Mouse (Mus musculus): ENCODE results near the gene Aloxe3.

Gene Aloxe3

DNA sequence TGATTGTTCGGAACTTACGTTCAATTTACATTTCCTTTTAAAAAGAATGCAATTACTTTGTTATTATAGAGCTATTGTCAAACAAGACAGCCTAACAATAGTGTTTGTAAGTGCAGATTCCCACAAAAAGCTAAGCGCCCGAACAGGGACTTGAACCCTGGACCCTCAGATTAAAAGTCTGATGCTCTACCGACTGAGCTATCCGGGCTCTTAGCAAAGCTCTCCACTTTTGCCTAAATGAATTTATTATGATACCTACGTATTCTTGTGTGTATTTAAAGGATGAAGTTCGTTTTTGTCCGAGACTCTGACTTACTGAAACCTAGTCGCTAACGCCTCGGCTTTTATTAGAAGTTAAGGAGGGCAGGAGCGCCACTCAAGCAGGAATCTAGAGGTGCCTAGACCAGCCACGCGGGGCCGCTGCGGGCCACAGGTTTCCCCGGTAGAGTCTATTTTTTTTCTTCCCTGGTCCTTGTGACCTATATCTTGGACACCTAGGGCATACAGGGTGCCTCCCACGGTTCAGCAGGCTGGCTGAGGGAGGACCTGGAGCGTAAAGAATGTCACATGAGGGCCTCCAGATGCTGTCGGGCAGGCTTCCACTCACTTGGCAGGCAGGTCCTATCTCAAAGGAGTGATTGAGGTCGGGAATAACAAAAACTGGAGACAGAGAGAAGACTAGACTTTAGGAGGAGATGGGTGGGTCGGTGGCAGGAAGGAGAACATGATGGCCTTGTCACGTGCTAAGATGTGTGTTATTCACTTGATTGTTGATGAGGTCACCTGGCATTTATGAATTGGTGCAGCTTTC lies 450 bp upstream of the Aloxe3 start:
- peak; percentile 87 for DNase-seq (ENCODE audit: low spot score)

DNA sequence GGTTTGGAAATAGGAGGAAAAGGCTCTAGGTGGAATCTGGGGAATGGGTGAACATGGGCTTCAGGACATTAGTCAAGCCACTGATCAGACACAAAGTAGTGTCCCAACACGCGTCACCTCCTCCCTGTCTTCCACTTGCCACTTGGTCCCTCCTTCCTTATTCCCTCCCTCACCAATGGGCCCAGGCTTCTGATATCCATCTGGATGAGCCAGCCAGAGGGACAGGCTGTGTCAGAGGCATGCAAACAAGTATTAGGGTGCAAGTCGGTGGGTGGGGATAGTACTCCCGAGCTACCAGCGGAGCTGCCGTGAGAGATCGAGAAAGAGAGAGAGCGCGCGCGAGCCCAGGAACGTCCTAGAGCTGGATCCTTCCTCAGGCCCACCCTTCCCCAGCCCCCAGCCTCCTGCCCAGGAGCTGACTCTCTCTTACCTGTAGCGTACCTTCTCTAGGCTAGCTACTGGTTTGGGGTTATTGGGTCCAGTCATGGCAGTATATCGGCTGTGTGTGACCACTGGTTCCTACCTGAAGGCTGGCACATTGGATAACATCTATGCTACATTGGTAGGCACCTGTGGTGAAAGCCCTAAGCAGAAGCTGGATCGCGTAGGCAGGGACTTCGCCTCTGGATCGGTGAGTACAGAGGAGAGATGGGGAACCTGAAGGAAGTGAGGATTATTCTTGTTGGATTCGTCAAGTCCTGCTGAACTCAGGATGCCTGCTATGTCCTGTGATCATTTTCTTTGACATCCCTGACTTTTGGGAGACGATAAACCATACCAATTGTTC lies 416 bp downstream of the Aloxe3 start:
- DNase-seq (ENCODE audit: low spot score): no peak

DNA sequence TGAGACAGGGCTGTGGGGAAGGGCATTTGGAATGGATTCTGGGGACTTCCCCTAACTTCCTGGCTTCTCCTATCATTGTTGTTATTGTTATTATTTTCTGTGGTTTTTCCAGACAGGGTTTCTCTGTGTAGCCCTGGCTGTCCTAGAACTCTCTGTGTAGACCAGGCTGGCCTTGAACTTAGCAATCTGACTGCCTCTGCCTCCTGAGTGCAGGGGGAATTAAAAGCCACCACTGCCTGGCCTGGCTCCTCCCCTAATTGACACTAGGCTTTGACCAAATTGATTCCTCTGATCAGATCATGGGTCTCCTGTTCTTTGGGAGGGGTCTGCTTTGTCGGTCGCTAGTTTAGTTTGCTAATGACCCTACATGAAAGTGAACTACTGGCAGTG lies 1.0 kb downstream of the Aloxe3 start:
- no peak for DNase-seq (ENCODE audit: low spot score)

DNA sequence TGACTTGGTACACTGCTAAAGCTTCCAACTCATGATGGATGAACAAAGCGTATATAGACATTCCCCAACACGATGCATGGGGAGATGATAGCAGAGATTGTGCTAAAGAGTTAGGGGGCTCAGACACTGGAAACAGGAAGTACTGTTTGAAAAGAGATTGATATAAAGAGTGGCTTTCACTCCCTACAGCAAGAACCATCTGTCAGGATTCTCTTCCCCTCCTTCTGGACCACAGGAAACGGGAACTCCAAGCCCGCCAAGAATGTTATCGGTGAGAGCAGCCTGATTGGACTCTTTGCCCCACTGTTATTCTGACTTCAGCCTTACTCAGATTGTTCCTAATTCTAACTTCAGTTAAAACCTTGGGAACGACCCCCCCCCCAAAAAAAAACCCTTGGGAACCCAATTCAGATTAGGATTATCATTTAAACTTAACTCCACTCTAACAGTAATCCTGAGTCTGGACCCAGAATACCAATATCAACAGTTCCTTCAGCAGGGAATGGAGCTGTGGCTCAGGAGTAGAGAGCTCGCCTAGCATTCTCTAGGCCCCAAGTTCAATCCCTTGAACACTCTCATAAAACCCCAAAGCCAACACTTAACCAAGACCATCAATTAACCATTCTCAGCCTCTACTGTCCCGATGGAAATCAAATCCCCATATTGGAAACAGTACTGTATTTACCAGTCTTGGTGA lies 2.9 kb downstream of the Aloxe3 start:
- no peak for DNase-seq (ENCODE audit: low spot score)

DNA sequence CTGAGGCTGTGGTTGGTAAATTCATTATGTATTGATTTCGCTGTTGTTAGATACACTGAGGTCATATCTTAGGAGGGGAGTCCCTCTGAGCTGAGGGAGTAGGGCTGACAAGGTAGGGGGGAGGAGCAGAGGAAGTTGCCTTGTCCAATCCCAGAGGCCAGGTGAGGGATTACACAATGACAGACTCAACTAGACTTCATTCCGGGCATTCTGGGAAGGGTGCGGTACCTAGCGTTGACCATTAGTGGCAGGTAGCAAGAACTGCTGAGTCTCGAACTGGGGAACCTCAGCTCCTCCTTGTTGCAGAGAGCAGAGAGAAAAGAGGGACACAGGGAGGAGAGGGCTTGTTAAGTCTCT lies 7.8 kb downstream of the Aloxe3 start:
- no peak for DNase-seq (ENCODE audit: low spot score)

DNA sequence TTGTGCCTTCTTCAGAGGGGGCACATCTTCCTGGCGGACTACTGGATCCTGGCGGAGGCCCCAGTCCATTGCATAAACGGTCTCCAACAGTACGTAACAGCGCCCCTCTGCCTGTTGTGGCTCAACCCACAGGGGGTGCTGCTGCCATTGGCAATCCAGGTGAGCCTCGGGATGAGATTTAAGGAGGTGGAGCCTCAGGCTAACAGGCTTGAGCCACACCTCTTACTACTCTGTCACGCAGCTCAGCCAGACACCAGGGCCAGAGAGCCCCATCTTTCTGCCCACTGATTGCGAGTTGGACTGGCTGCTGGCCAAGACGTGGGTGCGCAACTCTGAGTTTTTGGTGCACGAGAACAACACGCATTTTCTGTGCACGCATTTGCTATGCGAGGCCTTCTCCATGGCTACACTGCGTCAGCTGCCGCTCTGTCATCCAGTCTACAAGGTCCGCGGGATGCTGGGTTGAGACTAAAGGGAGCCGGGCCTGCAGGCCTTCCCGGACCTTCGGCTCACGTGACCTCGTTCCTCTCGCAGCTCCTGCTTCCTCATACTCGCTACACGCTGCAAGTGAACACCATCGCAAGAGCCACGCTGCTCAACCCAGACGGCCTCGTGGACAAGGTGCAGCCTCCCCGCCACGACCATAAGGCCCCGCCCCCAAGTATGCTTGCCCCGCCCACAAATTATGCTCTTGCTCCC lies 8.4 kb downstream of the Aloxe3 start:
- DNase-seq (ENCODE audit: low spot score): peak; percentile 82

DNA sequence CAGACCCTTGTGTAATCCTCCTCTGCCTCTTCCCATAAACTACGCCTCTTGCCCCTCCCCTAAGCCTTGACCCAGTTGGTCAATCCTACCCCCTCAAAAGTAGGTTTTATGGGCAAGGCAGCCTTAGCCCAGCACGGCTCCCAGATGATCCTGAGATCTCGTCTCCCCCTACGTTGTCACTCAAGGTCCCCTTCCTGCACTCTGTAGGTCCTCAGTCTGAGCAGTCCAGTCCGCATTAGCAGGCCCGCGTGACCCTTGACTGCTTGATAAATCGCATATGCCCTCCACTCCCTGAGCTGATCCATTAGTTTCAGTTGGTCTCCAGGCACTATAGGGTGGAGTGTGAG lies 8.9 kb downstream of the Aloxe3 start:
- DNase-seq (ENCODE audit: low spot score): no peak

DNA sequence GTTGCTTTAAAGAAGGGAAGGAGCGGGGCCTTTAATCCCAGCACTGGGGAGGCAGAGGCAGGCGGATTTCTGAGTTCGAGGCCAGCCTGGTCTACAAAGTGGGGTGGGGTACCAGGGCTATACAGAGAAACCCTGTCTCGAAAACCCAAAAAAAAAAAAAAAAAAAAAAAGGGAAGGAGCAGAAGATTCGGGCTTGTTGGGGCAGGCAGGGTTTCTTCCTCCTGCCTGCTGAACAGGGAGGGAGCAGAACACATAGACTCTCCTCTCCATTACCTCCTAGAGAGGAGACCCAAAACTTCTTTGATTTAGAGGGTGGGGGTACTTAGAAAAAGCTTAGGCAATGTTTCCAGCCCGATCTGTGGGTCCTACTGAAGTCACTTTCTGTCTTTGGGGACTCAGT lies 9.7 kb downstream of the Aloxe3 start:
- DNase-seq (ENCODE audit: low spot score): no peak

DNA sequence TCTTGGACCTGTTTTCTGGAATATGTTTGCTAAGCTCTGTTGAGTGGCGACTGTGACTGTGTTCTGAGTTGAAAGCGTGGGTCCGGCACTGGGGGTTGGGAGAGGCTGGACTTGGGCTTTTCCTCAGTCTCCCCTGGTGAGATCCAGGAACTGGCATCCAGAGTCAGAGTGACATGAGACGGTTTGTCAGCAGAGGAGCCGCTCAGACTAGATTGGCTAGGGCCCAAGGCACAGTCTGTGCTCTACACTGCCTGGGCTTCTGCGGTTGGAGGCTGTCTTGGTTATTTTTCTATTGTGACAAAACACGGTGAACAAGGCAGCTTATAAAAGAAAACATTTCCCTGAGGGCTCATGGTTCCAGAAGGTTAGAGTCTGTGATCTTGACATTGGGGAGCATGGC lies 21.9 kb downstream of the Aloxe3 start:
- no peak for DNase-seq (ENCODE audit: low spot score)

DNA sequence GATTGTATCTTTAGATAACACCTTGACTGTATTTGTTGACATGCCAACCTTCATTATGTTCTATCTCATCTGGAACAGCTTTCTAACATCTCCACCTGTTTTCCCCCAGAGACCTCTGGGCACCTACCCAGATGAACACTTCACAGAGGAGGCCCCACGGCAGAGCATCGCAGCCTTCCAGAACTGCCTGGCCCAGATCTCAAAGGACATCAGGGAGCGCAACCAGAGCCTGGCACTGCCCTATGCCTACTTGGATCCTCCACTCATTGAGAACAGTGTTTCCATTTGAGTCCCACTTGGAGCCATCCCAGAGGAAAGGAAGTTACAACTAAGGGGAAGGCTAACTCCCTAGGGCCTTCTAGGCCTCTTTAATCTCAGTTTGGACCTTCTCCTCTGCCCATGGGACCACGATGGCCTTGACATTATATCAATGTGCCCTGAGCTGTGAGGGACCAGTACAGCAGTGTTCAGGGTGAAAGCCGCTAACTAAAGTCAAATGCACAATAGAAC lies 22.8 kb downstream of the Aloxe3 start:
- DNase-seq (ENCODE audit: low spot score): no peak

DNA sequence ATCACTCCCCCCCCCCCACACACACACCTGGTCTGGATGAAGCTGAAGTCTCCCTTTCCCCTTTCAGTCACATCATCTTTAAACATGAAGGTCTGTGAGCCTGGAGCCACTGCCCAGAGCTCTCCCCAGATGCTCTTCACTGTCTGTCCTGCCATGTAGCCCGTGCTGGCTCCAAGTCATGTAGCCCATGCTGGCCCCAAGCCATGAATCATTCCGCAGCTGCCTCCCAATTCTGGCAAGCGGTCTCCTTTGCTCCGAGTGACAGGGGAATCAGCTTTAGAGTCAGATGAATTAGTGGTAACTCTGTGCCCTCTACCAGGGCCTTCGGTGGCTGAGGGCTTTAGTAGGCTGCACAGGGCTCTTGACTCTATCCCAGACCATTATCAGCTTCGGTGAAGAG lies 24.0 kb downstream of the Aloxe3 start:
- no peak for DNase-seq (ENCODE audit: low spot score)

DNA sequence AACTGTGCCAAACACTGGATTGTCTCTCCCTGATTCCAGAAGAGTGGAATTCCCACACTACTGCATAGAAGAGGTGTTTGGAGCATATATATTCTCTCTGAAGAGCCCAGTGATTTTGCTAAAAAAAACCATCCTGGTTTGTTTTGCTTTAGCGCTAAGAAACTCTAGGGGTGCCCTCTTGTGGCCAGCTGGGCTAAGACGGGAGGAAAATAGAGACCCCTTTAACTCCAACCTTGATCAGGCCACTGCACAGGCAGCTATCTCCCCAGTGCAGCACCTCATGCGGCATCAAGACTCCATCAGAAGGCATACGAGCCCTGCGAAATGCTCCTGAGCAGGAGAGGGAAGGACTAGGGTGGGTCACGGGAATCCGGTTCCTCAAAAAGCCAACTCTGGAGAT lies 24.7 kb downstream of the Aloxe3 start:
- peak; percentile 91 for DNase-seq (ENCODE audit: low spot score)

DNA sequence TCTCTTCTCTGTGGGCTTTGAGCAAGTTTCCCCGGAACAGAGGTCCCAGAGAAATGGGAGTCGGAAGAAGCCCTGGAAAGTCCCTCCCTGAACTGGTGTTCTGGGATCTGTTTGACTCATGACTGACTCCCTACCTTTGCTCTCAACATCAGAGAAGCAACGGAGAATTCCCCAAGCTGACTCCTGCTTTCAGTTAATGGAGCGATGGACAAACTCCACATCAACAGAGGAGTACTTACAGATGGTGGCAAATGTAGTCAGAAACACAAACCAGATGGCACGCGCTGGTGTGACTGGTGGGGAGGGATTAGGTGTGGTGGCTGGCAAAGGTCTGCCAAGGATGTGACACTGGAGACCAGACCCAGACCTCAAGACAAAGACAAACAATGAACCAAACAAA lies 25.3 kb downstream of the Aloxe3 start:
- DNase-seq (ENCODE audit: low spot score): no peak

DNA sequence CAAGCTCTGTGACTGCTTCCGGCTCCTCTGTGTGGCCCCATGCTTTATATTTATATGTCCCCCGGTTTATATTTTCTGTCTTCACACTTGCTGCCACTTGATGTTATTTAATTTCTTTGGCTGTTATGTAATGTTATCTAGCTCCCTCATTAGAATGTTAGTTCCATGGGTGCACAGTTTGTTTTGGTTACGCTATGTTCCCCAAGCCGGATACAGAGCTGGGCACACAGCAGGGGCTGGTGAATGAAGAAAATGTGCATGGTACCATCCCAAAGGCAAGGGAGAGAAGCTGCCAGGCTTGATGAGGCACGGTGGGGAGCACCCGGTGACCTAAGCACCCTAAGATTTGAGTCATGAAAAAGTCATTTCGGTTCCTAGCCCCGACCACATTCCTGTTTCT lies 28.1 kb downstream of the Aloxe3 start:
- no peak for DNase-seq (ENCODE audit: low spot score)

DNA sequence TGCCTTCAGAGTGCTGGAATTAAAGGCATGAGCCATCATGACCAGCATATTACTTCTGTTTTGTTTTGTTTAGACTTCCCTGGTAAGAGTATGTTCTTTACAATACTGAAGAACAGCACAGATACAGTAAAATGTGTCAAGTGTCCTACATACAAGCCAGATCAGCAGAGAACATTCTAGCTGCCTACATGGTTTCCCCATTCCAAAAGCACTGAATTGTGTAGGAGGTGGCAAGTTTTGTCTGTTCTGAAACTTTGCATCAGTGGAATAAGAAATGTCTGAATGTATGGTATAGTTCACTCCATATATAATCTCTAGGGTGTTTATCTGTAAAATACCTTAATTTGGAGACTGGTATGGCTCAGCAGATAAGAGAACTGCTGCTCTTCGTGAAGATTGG lies 29.7 kb downstream of the Aloxe3 start:
- no peak for DNase-seq (ENCODE audit: low spot score)

DNA sequence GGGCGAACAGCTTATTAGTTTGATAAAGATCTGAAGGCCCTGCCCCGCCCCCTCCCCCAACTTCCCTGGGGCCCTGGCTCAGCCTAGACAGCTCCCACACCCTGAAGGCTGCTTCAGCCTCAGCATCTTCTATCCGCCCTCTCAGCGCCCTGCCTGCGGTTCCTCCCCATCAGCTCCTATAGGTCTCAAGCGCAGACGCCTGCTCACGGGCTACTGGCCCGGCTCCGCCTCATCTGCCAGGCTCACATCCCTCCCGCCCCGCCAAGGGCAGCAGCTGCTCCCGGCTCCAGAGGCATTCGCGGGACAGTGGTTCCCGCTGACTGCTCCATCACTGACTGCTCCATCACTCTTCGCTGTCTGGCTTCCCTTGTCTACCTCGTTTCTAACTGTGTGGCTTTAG lies 31.1 kb downstream of the Aloxe3 start, which contains the start of gene Alox12b:
Gene Alox12b, plus strand, starts transcription at position 190 of the 400 bp plus-strand sequence.
- DNase-seq (ENCODE audit: low spot score): no peak

DNA sequence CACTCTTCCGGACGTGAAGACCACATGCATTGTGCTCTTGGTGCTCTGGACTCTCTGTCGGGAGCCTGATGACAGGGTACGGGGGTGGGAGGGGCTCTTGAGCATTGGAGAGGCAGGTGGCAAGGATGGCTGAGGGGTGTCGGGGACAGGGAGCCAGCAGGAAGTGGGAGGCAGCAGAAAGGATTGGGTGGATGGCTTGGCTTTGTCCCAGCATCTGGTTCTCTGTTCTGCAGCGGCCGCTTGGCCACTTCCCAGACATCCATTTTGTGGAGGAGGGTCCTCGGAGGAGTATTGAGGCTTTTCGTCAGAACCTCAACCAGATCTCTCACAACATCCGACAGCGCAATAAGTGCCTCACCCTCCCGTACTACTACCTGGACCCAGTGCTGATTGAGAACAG lies 43.6 kb downstream of the Aloxe3 start:
- DNase-seq (ENCODE audit: low spot score): no peak

DNA sequence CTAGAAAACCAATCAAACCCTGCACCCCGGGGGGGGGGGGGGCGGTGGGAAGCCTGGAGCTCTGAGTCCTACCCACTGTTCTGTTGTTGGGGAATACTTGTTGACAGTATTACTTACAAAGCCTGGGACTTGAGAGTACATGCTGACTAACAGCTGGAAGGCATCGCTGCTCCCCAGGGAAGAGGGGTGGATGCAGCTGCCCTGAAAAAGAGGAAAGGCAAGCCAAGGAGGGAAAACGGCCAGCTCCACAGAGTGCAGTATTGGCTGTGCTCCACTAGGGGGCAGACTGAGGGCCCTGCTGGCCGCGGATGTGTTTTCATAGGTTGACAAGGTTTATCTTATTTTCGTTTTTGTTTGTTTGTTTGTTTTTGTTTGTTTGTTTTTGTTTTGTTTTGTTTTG lies 45.9 kb downstream of the Aloxe3 start:
- DNase-seq (ENCODE audit: low spot score): peak; percentile 87

DNA sequence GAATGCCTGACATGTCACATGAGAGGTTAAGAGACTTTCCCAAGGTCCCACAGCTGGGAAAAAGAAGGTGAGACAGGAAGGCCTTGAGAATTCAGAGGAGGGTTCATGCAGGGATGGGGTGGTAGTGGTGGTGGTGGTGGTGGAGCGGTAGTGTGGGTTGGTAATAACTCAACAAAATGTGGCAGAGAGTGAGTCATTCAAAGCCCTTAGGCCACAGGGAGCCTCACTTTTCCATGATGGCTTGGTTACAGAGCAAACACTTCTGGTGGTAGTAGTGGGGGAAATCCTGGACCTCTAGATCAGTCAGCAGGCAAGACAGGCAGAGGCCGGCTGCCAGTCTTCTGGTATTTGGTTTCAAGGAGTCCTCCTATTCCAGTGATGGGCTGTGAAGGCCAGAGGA lies 46.9 kb downstream of the Aloxe3 start:
- no peak for DNase-seq (ENCODE audit: low spot score)

DNA sequence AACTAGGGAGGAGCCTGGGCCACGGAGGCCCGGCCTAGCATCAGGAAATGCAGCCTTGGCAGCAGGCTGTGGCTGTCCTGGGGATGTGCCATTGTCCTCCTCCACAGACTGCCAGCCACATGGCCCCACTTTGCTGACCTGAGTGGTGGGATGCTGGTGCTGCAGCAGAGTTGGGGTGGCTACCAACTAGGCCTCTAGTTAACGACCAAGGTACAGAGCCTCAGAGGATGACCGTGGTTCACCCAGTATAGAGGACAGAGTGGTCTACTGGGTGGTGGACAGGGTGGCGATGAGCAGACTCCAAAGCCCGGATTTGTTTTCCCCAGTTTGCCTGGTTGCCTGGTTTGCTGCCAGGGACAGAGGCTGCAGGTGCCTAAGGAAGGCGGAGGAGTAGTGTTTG lies 49.0 kb downstream of the Aloxe3 start:
- DNase-seq (ENCODE audit: low spot score): no peak

DNA sequence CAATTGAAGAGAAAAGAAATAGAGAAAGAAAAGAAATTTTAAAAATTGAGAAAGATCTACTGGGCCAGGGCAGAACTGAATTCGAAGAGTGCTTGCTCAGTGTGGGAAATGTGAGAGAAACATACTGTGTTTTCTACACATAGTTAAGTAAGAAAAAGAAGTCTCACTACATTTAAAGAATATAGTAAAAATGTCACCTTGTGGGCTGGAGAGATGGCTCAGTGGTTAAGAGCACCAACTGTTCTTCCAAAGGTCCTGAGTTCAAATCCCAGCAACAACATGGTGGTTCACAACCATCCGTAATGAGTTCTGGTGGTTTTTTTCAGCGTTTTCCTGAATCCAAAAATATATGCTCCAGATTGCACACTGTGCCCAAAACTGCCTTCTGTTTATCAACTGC lies 52.8 kb downstream of the Aloxe3 start:
- DNase-seq (ENCODE audit: low spot score): no peak

DNA sequence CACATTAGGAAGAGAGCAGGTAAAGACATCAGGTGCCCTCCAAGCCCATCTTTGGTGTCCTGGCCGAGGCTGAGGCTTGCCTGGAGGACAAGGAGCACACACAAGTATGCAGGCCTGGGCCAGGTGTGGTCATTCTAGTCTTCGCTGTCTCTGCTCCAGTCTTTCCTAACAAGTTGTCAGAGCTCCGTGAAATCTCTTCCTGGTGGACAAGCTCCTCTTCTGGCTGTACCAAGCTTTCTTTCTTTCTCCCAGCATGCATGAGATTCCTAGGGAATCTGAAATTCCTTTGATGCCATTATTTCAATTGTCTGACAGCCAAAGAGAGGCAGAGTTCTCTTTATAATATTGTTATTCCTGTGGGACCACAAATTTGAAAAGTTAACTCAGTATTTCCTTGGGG lies 53.8 kb downstream of the Aloxe3 start:
- no peak for DNase-seq (ENCODE audit: low spot score)
